Mouse (Mus musculus): ENCODE measurements at regions not wholly inside any gene's neighbourhood (a gene's known extent, or its start where the extent isn't known, plus 50 kb on each side); places are given as distances from the start of the nearest gene placed in this dataset.
A peak's percentile ranks its signal among the peaks of the same experiment; 100 is the strongest.

- 23% methylated on average over 3 of the region's 3 CpGs for WGBS
- no peaks in the 10 kb centered on the region for H3K36me3 ChIP-seq (ENCODE audit: insufficient read depth, low read length)
- peaks cover 14% of the 10 kb centered on the region; the same call in 1 of the 2 replicates for H3K4me1 ChIP-seq (ENCODE audit: insufficient read depth, low read length)
- ATAC-seq (0 out of 2 replicates have a peak, but pooled peaks have one; percentile 40), DNase-seq (ENCODE audit: low spot score) (peak; percentile 51)
- H3K9ac ChIP-seq (replicated peaks; ENCODE audit: low read length) = no peak overlapping the region
- no peaks in the 10 kb centered on the region for H3K27me3 ChIP-seq (ENCODE audit: insufficient read depth, low read length)
- H3K27ac ChIP-seq = no peak overlapping the region
- H3K4me2 ChIP-seq (ENCODE audit: low read depth, low read length) = no peak overlapping the region
- H3K9me3 ChIP-seq (ENCODE audit: low read length) = no peaks in the 10 kb centered on the region
- TF ChIP-seq CTCF (IDR thresholded peaks at IDR 0.05; ENCODE audit: low read depth) = no peak
- no peak overlapping the region for H3K4me3 ChIP-seq (ENCODE audit: low read length)
Observed at GRCm38 (mm10) chr1:61146222-61146723, 168.5 kb downstream of the Icos start.

DNA sequence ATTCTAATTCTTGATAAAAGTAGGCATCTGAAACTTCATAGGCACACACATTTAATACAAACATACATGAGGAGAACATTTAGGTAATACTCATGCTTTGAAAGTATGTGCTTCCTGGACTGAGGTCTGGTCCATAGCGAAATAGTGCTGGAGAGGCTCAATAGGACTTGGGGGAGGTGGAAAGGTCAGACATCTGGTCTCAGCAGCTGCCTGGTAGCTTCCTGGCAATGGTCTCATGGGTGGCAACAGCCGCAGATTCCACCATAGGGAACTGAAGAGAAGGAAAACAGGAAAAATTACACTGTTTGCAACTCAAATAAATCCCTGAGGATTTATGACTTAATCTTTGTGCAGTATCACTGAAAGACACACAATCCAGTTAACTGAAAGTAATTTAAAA lies 174.0 kb downstream of the Icos start:
- H3K4me2 ChIP-seq (ENCODE audit: low read depth, low read length) = no peak overlapping the region
- DNase-seq (ENCODE audit: low spot score) (no peak), ATAC-seq (no peak)
- H3K9ac ChIP-seq (replicated peaks; ENCODE audit: low read length) = no peak overlapping the region
- 62% methylated on average over 2 of the region's 2 CpGs for WGBS
- no peaks in the 10 kb centered on the region for H3K36me3 ChIP-seq (ENCODE audit: insufficient read depth, low read length)
- H3K4me3 ChIP-seq (ENCODE audit: low read length) = no peak overlapping the region
- TF ChIP-seq CTCF (IDR thresholded peaks at IDR 0.05; ENCODE audit: low read depth) = no peak
- H3K27me3 ChIP-seq (ENCODE audit: insufficient read depth, low read length) = no peaks in the 10 kb centered on the region
- no peaks in the 10 kb centered on the region for H3K4me1 ChIP-seq (ENCODE audit: insufficient read depth, low read length)
- no peaks in the 10 kb centered on the region for H3K9me3 ChIP-seq (ENCODE audit: low read length)
- H3K27ac ChIP-seq = no peak overlapping the region

DNA sequence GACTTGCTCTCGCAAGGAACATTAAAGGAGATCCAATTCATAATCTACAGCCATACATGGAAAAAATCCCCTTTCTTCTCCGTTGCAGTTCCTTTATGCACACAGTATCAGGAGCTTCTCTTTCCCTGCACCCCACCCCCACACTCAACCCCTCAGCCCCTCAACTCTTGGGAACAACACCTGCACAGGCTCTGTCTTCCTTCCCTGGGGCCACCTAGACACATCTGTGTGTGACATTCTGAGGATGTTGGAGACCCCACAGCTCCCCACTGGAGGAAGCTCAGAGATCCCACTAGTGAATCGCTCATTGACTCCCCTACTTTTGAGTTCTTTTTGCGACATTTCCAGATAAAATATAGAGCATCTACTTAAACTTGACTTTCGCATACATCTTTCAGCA lies 174.4 kb downstream of the Icos start:
- Histone ChIP-seq H3K9me3 (ENCODE audit: low read length) (no peaks in the 10 kb centered on the region), H3K27me3 (ENCODE audit: insufficient read depth, low read length) (no peaks in the 10 kb centered on the region), H3K4me1 (ENCODE audit: insufficient read depth, low read length) (no peaks in the 10 kb centered on the region), H3K4me2 (ENCODE audit: low read depth, low read length) (no peak overlapping the region), H3K4me3 (ENCODE audit: low read length) (no peak overlapping the region), H3K9ac (replicated peaks; ENCODE audit: low read length) (no peak overlapping the region), H3K27ac (no peak overlapping the region), H3K36me3 (ENCODE audit: insufficient read depth, low read length) (no peaks in the 10 kb centered on the region)
- DNase-seq (ENCODE audit: low spot score) = no peak
- no peak for ATAC-seq
- WGBS = 75% methylated on average over 5 of the region's 5 CpGs
- no peak for TF ChIP-seq CTCF (IDR thresholded peaks at IDR 0.05; ENCODE audit: low read depth)

- H3K9ac ChIP-seq (replicated peaks; ENCODE audit: low read length) = no peak overlapping the region
- H3K27ac ChIP-seq = no peak overlapping the region
- no peak overlapping the region for H3K4me3 ChIP-seq (ENCODE audit: low read length)
- no peak for TF ChIP-seq CTCF (IDR thresholded peaks at IDR 0.05; ENCODE audit: low read depth)
- H3K36me3 ChIP-seq (ENCODE audit: insufficient read depth, low read length) = no peaks in the 10 kb centered on the region
- H3K4me1 ChIP-seq (ENCODE audit: insufficient read depth, low read length) = no peaks in the 10 kb centered on the region
- no peak overlapping the region for H3K4me2 ChIP-seq (ENCODE audit: low read depth, low read length)
- DNase-seq (ENCODE audit: low spot score) (no peak), ATAC-seq (no peak)
- H3K9me3 ChIP-seq (ENCODE audit: low read length) = no peaks in the 10 kb centered on the region
- 92% methylated on average over 3 of the region's 3 CpGs for WGBS
- no peaks in the 10 kb centered on the region for H3K27me3 ChIP-seq (ENCODE audit: insufficient read depth, low read length)
Observed at GRCm38 (mm10) chr1:61154216-61154615, 176.5 kb downstream of the Icos start.

DNA sequence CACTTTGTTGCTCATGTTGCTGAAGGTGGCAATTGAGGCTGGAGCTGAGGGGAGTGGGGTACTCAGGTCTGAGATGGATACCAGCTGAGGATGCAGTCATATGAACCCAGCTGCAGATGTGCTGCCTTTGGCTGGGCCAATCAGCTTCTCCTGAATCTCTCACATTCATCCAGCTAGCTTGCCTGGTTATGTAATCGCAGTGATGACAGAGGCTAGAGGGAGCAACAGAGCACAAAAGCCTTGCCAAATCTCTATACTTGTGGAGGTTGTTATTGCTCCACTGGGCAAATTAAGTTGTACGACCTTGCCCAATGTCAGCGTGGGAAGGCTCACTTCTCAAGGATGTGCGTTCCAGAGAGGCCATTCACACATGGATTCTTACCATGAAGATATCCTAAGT lies 179.5 kb downstream of the Icos start:
- DNase-seq (ENCODE audit: low spot score) = no peak
- TF ChIP-seq CTCF (IDR thresholded peaks at IDR 0.05; ENCODE audit: low read depth) = no peak
- 62% methylated on average over 4 of the region's 4 CpGs for WGBS

DNA sequence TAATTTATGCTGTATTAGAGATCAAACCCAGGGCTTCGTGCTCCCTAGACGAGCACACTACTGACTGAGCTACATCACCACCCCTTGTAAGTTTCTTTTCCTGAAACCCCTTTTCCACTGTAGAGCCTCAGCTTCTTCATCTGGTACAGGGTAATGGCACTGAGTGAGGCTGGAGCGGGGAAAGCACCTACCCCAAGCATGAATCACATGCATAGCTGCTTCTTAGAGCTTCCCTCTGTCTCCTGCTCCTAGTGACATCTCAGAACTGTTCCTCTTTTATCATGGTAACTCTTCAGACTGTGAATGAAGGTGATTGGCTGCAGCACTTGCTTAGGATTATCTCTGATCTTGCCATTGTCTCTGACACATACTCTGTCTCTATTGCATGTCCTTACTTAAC lies 182.8 kb downstream of the Icos start:
- ATAC-seq (no peak), DNase-seq (ENCODE audit: low spot score) (no peak)
- H3K27ac ChIP-seq = no peak overlapping the region
- H3K4me2 ChIP-seq (ENCODE audit: low read depth, low read length) = no peak overlapping the region
- no peak for TF ChIP-seq CTCF (IDR thresholded peaks at IDR 0.05; ENCODE audit: low read depth)
- H3K9ac ChIP-seq (replicated peaks; ENCODE audit: low read length) = no peak overlapping the region
- WGBS = 75% methylated on average over 3 of the region's 3 CpGs
- no peaks in the 10 kb centered on the region for H3K9me3 ChIP-seq (ENCODE audit: low read length)
- no peaks in the 10 kb centered on the region for H3K4me1 ChIP-seq (ENCODE audit: insufficient read depth, low read length)
- no peaks in the 10 kb centered on the region for H3K27me3 ChIP-seq (ENCODE audit: insufficient read depth, low read length)
- H3K4me3 ChIP-seq (ENCODE audit: low read length) = no peak overlapping the region
- H3K36me3 ChIP-seq (ENCODE audit: insufficient read depth, low read length) = no peaks in the 10 kb centered on the region

More for the DNA sequence above, 179.5 kb downstream of the Icos start:
- Histone ChIP-seq H3K9me3 (ENCODE audit: low read length) (no peaks in the 10 kb centered on the region), H3K27ac (no peak overlapping the region), H3K4me3 (ENCODE audit: low read length) (no peak overlapping the region), H3K4me2 (ENCODE audit: low read depth, low read length) (no peak overlapping the region), H3K9ac (replicated peaks; ENCODE audit: low read length) (no peak overlapping the region), H3K36me3 (ENCODE audit: insufficient read depth, low read length) (no peaks in the 10 kb centered on the region), H3K4me1 (ENCODE audit: insufficient read depth, low read length) (no peaks in the 10 kb centered on the region), H3K27me3 (ENCODE audit: insufficient read depth, low read length) (no peaks in the 10 kb centered on the region)
- ATAC-seq = no peak

DNA sequence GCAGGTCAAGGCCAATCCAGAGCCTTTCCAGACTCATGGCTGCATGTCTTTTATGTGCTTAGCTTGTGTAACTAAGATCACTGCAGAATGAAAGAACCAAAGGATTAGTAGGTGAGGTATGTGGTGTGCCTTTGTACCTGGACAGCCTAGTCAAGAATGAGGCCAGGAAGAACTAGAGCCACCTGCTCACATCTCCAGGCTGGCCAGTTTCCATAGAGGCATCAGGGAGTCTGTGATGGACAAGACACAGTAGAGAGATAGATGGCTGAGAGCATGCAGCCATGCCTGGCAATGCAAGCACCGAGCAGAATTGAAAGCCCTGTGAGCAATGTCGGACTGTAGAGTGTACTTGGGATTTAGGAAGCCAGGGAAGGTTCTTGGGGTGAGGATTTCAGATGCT lies 186.5 kb downstream of the Icos start:
- no peak for TF ChIP-seq CTCF (IDR thresholded peaks at IDR 0.05; ENCODE audit: low read depth)
- no peak overlapping the region for H3K9ac ChIP-seq (replicated peaks; ENCODE audit: low read length)

More for the DNA sequence above, 186.5 kb downstream of the Icos start:
- DNase-seq (ENCODE audit: low spot score) (no peak), ATAC-seq (no peak)
- H3K27me3 ChIP-seq (ENCODE audit: insufficient read depth, low read length) = no peaks in the 10 kb centered on the region
- H3K36me3 ChIP-seq (ENCODE audit: insufficient read depth, low read length) = no peaks in the 10 kb centered on the region
- no peak overlapping the region for H3K27ac ChIP-seq
- H3K9me3 ChIP-seq (ENCODE audit: low read length) = no peaks in the 10 kb centered on the region
- 83% methylated on average over 2 of the region's 2 CpGs for WGBS
- H3K4me1 ChIP-seq (ENCODE audit: insufficient read depth, low read length) = no peaks in the 10 kb centered on the region
- no peak overlapping the region for H3K4me3 ChIP-seq (ENCODE audit: low read length)
- H3K4me2 ChIP-seq (ENCODE audit: low read depth, low read length) = no peak overlapping the region
